Mouse (Mus musculus): ENCODE measurements at regions not wholly inside any gene's neighbourhood (a gene's known extent, or its start where the extent isn't known, plus 50 kb on each side); places are given as distances from the start of the nearest gene placed in this dataset.
A peak's percentile ranks its signal among the peaks of the same experiment; 100 is the strongest.

DNA sequence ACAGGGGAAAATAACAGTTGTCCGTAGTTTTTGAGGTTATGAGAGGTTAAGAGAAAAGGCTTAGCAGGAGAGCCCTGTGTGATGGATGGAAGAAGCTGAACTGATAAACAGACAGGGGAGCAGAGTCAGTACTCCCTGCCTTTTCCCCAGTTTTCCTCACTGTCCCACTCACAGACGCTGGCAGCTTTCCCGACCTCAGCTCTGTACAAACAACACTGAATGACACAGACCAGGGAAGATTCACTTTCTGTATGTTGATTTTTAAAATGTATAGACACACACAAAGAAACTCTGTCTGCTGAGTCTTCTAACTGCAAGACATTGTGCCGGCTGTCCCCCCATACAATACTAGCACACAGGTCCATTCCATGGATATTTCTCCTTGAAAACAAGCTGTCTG, 60.3 kb upstream of the Gpc5 start:
- no peak for ATAC-seq (replicated peaks)
- Histone ChIP-seq H3K27ac (replicated peaks) (no peak overlapping the region), H3K9me3 (no peaks in the 10 kb centered on the region), H3K27me3 (no peaks in the 10 kb centered on the region), H3K9ac (replicated peaks) (no peak overlapping the region), H3K4me3 (no peak overlapping the region), H3K36me3 (no peaks in the 10 kb centered on the region), H3K4me2 (replicated peaks) (no peak overlapping the region), H3K4me1 (no peaks in the 10 kb centered on the region)
- WGBS: 72% methylated on average over 4 of the region's 4 CpGs

DNA sequence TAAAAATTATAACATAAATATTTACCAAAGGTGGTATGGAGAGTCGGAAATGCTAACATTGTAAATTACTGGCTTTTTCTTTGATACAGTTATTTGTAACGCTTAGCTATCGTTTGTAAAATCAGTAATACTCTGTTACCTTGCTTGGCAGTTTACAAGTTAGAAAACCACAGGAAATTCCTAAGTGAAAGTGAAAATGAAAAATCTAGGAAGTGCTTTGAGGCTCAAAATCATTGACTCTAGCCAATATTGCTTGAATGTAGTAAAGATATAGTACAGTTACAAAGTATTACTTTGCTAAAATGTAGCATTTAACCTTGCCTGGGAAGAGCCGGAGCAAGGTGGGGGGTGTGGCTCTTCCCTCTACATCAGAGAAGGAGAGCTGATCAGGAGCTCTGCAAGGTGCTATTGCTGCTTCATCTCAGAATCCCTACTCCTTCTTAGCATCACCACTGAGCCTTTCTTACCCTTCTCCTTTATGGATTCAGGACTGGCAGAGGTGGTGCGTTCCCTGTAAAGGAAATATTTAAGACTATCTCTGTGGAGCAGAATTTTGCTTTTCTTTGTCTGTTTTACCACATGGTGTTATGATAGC, 58.5 kb upstream of the Gpc5 start:
- no peak overlapping the region for H3K27ac ChIP-seq (replicated peaks)
- H3K9me3 ChIP-seq: no peaks in the 10 kb centered on the region
- 91% methylated on average over 5 of the region's 5 CpGs for WGBS
- H3K4me1 ChIP-seq: no peaks in the 10 kb centered on the region
- ATAC-seq (replicated peaks): no peak
- no peak overlapping the region for H3K9ac ChIP-seq (replicated peaks)
- no peak overlapping the region for H3K4me3 ChIP-seq
- H3K4me2 ChIP-seq (replicated peaks): no peak overlapping the region
- no peaks in the 10 kb centered on the region for H3K27me3 ChIP-seq
- no peaks in the 10 kb centered on the region for H3K36me3 ChIP-seq

DNA sequence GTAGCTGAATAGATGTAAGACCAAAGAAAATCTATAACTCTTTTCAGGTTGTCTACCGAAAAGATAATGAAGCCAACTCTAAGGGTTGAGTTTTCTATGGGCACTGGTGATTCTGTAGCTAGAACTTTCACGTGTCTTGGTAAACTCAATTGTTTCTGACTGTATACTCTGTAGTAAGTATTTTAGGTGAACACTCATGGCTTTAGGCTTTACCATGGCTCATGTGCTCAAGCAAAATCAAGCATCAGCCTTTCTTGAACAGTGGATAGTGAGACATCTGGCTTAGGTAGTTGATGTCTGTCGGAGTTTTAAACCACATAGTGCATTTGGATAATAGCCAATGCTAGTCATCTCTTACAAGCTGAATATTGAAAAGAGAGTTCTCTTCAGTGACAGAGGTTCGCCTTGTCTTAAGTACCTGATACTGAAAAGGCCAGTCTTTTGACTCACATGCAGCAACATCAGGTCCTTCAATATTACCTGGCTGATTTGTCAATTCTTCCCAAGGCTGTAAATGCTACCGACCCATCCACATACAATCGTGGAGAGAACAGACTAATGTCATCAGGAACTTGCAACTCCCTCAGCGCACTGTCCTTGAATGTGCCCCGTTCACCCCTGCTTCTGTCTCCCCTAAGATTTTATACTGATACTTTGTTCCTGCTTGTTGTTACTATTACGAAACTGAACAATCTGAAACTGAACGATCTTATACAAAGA, 57.1 kb upstream of the Gpc5 start:
- no peak overlapping the region for H3K27ac ChIP-seq (replicated peaks)
- H3K4me3 ChIP-seq: no peak overlapping the region
- H3K27me3 ChIP-seq: no peaks in the 10 kb centered on the region
- no peaks in the 10 kb centered on the region for H3K36me3 ChIP-seq
- H3K4me2 ChIP-seq (replicated peaks): no peak overlapping the region
- ATAC-seq (replicated peaks): no peak
- no peaks in the 10 kb centered on the region for H3K9me3 ChIP-seq
- 91% methylated on average over 10 of the region's 10 CpGs for WGBS
- H3K9ac ChIP-seq (replicated peaks): no peak overlapping the region
- peaks cover 2% of the 10 kb centered on the region; the same call in 1 of the 2 replicates for H3K4me1 ChIP-seq

DNA sequence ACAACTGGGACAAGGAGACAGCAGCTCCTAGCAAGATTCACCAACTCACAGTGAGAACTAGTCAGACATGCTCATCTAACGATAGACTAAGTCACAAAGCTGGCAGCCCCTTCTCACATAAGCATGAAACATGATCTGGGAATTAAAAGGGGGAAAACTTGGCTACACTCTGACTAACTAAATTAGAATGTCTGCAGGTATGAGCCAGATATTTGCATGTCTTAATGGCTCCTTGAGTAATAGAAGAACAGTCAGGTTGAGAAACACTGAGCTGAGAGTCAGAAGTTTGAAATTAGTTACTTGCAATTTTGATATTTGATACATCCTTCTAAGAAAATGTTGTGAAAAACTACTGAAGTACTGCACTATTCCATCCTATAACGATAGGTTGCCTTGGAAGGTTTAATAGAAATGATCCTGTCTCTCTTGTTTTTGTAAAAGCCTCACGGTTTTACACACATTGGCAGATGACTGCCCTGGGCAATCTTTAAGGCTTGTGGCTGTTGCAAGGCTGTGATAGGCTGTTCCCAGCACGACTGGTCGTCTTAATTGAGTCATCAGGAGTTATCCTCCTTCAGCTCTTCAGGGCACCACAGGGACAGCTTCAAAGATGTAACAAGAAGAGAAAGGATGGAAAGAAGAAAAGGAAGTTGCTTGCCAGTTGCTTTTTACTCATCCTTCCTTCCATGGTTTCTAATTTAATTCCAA, 54.8 kb upstream of the Gpc5 start:
- no peak for ATAC-seq (replicated peaks)
- no peaks in the 10 kb centered on the region for H3K27me3 ChIP-seq
- H3K4me2 ChIP-seq (replicated peaks): no peak overlapping the region
- no peaks in the 10 kb centered on the region for H3K9me3 ChIP-seq
- WGBS: 32% methylated on average over 5 of the region's 5 CpGs
- H3K9ac ChIP-seq (replicated peaks): no peak overlapping the region
- H3K4me3 ChIP-seq: no peak overlapping the region
- H3K27ac ChIP-seq (replicated peaks): no peak overlapping the region
- H3K4me1 ChIP-seq: peaks cover 5% of the 10 kb centered on the region
- no peaks in the 10 kb centered on the region for H3K36me3 ChIP-seq

DNA sequence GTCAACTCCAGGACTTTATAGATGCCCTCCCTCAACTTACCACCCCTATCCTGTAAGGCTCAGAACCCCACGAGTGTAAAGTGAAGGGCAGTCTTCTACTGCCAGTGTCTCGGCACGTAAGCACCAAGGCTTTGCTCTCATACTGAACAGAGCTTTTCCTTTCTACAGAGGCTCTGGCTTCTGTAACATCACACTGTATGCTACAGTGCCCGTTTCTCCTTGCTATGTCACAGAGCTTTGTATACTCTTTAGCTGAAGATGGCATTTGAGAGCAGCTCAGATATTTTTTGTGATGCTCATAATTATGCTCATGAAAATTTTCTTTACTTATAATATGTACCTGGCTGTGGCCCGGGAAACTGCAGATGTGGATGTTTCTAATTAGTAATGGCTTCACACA, 53.2 kb upstream of the Gpc5 start:
- Histone ChIP-seq H3K4me2 (replicated peaks) (no peak overlapping the region), H3K9ac (replicated peaks) (no peak overlapping the region), H3K9me3 (no peaks in the 10 kb centered on the region), H3K4me3 (no peak overlapping the region), H3K36me3 (peaks cover 4% of the 10 kb centered on the region), H3K27me3 (no peaks in the 10 kb centered on the region), H3K27ac (replicated peaks) (no peak overlapping the region), H3K4me1 (peaks cover 19% of the 10 kb centered on the region)
- ATAC-seq (replicated peaks): no peak
- 69% methylated on average over 5 of the region's 5 CpGs for WGBS

DNA sequence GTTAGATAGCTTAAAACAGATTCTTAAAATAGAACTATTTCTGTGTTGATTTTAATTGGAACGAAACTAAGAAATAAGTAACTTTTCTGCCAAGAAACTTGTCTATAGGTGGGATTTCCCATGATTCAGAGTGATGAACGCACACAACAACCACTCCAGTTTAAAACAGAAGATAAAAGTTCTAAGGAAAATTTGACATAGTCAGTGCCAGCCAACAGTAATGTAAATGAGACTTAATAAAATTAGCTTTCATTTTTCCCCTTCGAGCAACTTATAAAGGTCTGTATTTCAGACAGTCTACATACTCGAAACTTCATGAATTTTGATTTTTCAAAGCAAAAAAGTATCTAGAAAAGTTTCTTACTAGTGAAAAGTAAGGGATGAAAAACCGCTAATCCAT, 52.5 kb upstream of the Gpc5 start:
- 76% methylated on average over 5 of the region's 5 CpGs for WGBS
- peaks cover 26% of the 10 kb centered on the region for H3K4me1 ChIP-seq
- no peak overlapping the region for H3K4me2 ChIP-seq (replicated peaks)
- no peak for ATAC-seq (replicated peaks)
- no peaks in the 10 kb centered on the region for H3K9me3 ChIP-seq
- peaks cover 10% of the 10 kb centered on the region for H3K36me3 ChIP-seq
- H3K9ac ChIP-seq (replicated peaks): no peak overlapping the region
- 0 out of 2 replicates have a peak overlapping the region, but pooled peaks have one; percentile 96 for H3K4me3 ChIP-seq
- H3K27ac ChIP-seq (replicated peaks): no peak overlapping the region
- H3K27me3 ChIP-seq: no peaks in the 10 kb centered on the region

DNA sequence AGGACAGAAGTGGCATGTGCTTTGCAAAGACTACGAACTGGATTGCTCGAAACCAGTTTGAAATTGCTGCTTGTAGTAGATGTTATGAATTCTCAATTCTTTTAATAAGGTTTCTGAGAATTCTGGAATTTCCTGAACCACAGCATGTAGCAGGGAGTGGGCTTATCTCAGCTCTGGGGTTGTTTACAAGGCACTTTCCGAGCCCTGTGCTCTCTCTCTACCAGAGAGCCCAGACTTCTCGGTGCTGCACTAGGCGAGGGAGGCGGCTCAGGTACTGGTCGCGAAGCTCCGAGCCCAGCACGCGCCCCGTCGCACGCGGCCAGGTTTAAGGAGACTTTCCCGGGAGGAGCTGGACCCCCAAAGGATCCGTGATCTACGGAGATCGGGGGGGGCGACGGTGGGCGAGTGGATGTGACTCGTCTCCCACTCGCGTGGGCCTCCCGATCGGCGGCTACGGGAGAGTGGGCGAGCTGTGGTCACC, 51.9 kb upstream of the Gpc5 start:
- Histone ChIP-seq H3K4me3 (peak overlapping the region; percentile 96), H3K27me3 (no peaks in the 10 kb centered on the region), H3K9me3 (no peaks in the 10 kb centered on the region), H3K36me3 (peaks cover 14% of the 10 kb centered on the region), H3K9ac (replicated peaks) (peak overlapping the region; percentile 96), H3K4me1 (peaks cover 32% of the 10 kb centered on the region), H3K4me2 (replicated peaks) (peak overlapping the region; percentile 95), H3K27ac (replicated peaks) (peak overlapping the region; percentile 94)
- 1% methylated on average over 30 of the region's 30 CpGs for WGBS
- peak; percentile 36 for ATAC-seq (replicated peaks)

DNA sequence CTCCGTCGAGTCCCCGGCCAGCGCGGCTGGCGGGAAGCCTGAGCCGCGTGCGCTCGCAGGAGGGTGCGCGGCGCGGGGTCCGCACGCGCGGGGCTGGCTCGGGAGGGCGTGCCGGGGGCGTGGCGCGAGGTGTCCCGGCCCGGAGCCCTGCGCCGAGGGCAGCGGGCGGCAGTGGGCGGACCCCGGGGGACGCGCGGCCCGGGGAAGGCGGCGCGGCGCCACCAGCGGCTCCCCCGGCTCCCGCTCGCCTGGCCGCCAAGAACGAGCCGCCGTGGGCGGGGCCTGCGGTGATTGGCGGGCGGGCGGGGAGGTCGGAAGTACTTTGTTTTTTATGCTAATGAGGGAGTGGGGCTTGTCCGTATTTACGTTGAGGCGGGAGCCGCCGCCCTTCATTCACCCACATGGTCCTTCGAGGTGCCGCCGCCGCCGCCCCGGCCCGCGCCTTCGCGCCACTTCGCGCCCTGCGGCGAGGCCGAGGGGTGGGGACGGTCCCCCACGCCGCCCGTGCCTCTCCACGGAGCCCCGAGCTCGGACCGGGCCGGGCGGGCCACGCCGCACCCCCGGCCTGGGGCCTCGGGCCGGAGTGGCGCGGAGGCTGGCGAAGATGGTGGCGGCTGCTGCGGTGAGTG, 51.3 kb upstream of the Gpc5 start:
- Histone ChIP-seq H3K4me3 (peak overlapping the region; percentile 96), H3K9me3 (no peaks in the 10 kb centered on the region), H3K9ac (replicated peaks) (peak overlapping the region; percentile 96), H3K4me1 (peaks cover 38% of the 10 kb centered on the region), H3K27me3 (no peaks in the 10 kb centered on the region), H3K4me2 (replicated peaks) (peak overlapping the region; percentile 95), H3K27ac (replicated peaks) (peak overlapping the region; percentile 94), H3K36me3 (peaks cover 20% of the 10 kb centered on the region)
- ATAC-seq (replicated peaks): peak; percentile 86
- WGBS: under 1% methylated on average over 73 of the region's 94 CpGs

DNA sequence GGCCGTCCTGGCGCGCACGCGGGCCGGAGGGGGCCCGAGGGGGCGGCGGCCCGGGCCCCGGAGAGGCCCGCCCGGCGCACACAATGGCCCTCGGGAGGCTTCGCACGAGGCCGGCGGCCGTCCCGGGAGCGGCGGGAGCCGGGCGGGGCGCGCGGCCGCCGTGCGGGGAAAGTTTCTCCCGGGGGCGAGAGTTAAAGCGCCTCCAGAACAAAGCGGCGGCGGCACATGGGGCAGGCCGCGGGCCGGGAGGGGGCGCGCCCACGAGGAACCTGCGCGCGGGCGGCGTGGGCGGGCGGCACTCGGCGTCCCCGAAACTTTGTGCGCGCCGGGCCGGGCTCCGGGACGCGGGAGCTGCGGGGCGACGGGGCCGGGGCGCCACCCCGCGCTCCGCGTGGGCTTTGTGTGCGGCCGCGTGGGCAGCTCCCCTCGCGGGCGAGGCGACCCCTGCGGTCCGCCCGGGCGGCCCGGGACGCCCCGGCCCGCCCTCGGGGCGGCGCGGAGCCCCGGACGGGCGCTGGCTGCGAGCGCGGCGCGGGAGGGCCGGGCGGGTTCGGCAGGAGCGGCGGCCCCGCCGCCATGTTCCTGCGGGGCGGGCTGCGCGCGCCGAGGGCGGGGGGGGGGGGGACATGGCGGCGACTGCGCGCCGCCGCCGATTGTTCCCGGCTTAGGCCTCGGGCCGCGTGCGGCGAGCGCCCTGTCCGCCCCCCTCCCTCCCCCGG, 50.5 kb upstream of the Gpc5 start:
- peak overlapping the region; percentile 95 for H3K4me2 ChIP-seq (replicated peaks)
- H3K4me1 ChIP-seq: peaks cover 40% of the 10 kb centered on the region
- peak overlapping the region; percentile 96 for H3K9ac ChIP-seq (replicated peaks)
- peak; percentile 54 for ATAC-seq (replicated peaks)
- H3K27ac ChIP-seq (replicated peaks): peak overlapping the region; percentile 94
- WGBS: under 1% methylated on average over 67 of the region's 126 CpGs
- peak overlapping the region; percentile 96 for H3K4me3 ChIP-seq
- H3K9me3 ChIP-seq: no peaks in the 10 kb centered on the region
- H3K36me3 ChIP-seq: peaks cover 25% of the 10 kb centered on the region
- no peaks in the 10 kb centered on the region for H3K27me3 ChIP-seq

DNA sequence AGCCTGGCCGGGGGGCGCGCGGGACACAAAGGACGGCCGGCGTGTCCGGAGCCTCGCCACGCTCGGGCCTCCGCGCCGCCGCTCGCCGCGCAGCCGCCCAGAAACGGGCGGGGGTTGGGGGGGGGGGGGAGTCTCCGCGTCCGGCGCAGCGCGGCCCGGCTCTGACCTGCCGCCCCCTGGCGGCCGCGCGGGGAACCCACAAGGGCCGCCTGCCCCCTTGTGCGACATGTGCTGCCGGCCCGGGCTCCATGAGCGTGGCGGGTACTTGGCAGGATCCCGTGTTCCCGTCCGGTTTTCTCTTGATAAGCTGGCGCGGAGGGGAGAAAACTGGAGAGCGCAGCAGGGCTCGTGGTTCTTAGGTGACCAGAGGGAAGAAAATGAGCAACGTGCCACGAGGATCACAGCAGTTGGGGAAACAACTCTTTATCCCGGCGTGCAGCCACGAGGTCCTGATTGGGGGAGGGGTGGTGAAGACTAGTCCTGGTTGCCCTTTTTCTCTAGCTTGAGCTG, 49.9 kb upstream of the Gpc5 start:
- H3K27ac ChIP-seq (replicated peaks): peak overlapping the region; percentile 94
- H3K9ac ChIP-seq (replicated peaks): peak overlapping the region; percentile 96
- H3K4me1 ChIP-seq: peaks cover 40% of the 10 kb centered on the region
- peak overlapping the region; percentile 54 for H3K4me2 ChIP-seq (replicated peaks)
- H3K9me3 ChIP-seq: no peaks in the 10 kb centered on the region
- no peaks in the 10 kb centered on the region for H3K27me3 ChIP-seq
- ATAC-seq (replicated peaks): peak; percentile 81
- H3K4me3 ChIP-seq: peak overlapping the region; percentile 96
- 0% methylated on average over 24 of the region's 51 CpGs for WGBS
- peaks cover 31% of the 10 kb centered on the region for H3K36me3 ChIP-seq
